Mouse (Mus musculus) stomach, postnatal 0 days (tissue): ENCODE measurements around the gene Fxr2. TPM values are rescaled to one million over a fixed set of nuclear protein-coding genes. Genes with fewer than 3 reads are reported as not detected.
A peak's percentile ranks its signal among the peaks of the same experiment; 100 is the strongest.

Experiments
- ATAC-seq: fragments of 200-750 bp; cut with Nextera tagmentation; 2 replicates; pipeline ENCODE4 v1.8.0; 2017; ENCODE audit not compliant: low FRiP score, low TSS enrichment
- DNase-seq: peaks from one replicate; pipeline ENCODE4 v3.0.0-alpha.2; 2016; ENCODE audit warnings: low spot score
- H3K27ac ChIP-seq: fragments of 300-500 bp; sonication (generic); replicated peaks from 2 replicates; pipeline ENCODE4 v1.5.1; 2014; ENCODE audit warnings: mild to moderate bottlenecking, control low read depth
- H3K27me3 ChIP-seq: fragments of 300-500 bp; sonication (generic); 2 replicates; pipeline ENCODE4 v1.6.1; 2014; ENCODE audit warnings: low read length; ENCODE audit not compliant: control insufficient read depth, insufficient read depth
- H3K36me3 ChIP-seq: fragments of 300-500 bp; sonication (generic); 2 replicates; pipeline ENCODE4 v1.6.1; 2014; ENCODE audit warnings: low read length, mixed read lengths; ENCODE audit not compliant: control insufficient read depth, insufficient read depth
- H3K4me1 ChIP-seq: fragments of 300-500 bp; sonication (generic); replicated peaks from 2 replicates; pipeline ENCODE4 v1.6.1; 2014; ENCODE audit warnings: antibody characterized with exemption; ENCODE audit not compliant: control insufficient read depth, insufficient read depth
- H3K4me2 ChIP-seq: fragments of 300-500 bp; sonication (generic); replicated peaks from 2 replicates; pipeline ENCODE4 v1.6.1; 2014; ENCODE audit warnings: low read depth, mild to moderate bottlenecking, control low read depth, moderate library complexity
- H3K4me3 ChIP-seq: fragments of 300-500 bp; sonication (generic); 2 replicates; pipeline ENCODE4 v1.5.1; 2014; ENCODE audit warnings: low read depth, low read length, control low read depth
- H3K9ac ChIP-seq: fragments of 300-500 bp; sonication (generic); 2 replicates; pipeline ENCODE4 v1.6.1; 2014; ENCODE audit warnings: mild to moderate bottlenecking, low read length, control low read depth, mixed read lengths
- H3K9me3 ChIP-seq: fragments of 300-500 bp; sonication (generic); 2 replicates; pipeline ENCODE4 v1.6.1; 2016; ENCODE audit warnings: low read length; ENCODE audit not compliant: control insufficient read depth
- CTCF ChIP-seq: IDR thresholded peaks from 2 replicates; pipeline ENCODE4 v1.5.1; 2016; ENCODE audit warnings: antibody characterized with exemption, low read depth, mild to moderate bottlenecking, moderate library complexity
- EP300 ChIP-seq: optimal IDR thresholded peaks from 2 replicates; pipeline ENCODE3; 2016; ENCODE audit warnings: antibody characterized with exemption
- whole genome bisulfite sequencing: fragments of 180-500 bp; shearing (Covaris S2); extraction: QIAGEN DNeasy Blood & Tissue Kit; methylation state at CpG from one replicate; pipeline ENCODE4 v1.1.7; 2014; 5-methylcytosine and 5-hydroxymethylcytosine counted together
- polyA plus RNA-seq: library from polyadenylated mRNA; unstranded; fragments of >200 nt; fragmentation: Nextera tagmentation; extraction: Ambion mirVana; gene quantifications from 2 replicates; pipeline ENCODE4 v1.2.1, GENCODE M21; 2015

The Fxr2 gene
- polyA plus RNA-seq, 1 experiment from 2014 or later, result 10.8 TPM

DNA sequence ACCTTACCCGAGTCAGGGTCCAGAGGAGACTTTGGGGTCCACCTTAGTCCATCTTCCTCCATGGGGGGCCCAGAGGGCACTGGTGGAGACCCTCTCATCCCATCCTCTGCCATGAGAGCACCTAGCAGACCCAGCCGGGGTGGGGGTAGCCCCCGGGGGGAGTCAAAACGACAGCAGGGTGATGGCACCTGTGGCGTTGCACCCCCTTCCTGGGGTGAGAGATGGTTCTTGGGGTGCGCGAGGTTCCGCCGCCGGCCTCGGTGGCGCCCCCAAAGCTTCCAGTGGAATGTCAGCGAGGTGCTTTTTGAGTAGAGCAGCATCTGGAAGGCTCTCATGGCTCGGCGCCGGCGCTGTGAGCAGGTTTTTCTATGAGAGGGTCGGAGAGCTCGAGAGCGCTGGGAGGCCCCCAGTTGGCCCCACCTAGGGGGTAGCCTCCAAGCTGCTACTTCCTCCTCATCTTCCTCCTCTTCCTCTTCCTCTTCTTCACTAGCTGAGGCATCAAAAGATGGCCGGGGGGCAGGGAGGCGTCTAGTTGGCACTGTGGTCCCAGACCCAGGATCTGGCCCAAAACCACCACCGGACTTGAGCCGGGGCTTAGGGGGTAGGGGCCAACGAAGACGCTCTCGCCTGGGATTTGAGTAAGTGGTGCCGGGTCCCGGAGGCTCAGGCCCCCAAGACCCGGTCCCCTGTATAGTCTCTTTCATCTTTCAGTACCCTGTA, 47.5 kb downstream of the Fxr2 start:
- H3K36me3 ChIP-seq, result peaks cover 11% of the 10 kb centered on the region; the same call in 1 of the 2 replicates
- H3K4me3 ChIP-seq, result no peak overlapping the region
- TF ChIP-seq CTCF (no peak), EP300 (no peak)
- DNase-seq (no peak), ATAC-seq (no peak)
- WGBS, result 92% methylated on average over 30 of the region's 30 CpGs
- H3K9me3 ChIP-seq, result no peaks in the 10 kb centered on the region
- H3K9ac ChIP-seq, result 0 out of 2 replicates have a peak overlapping the region, but pooled peaks have one; percentile 4
- H3K4me1 ChIP-seq, result peaks cover 6% of the 10 kb centered on the region
- H3K27me3 ChIP-seq, result no peaks in the 10 kb centered on the region
- no peak overlapping the region for H3K27ac ChIP-seq
- H3K4me2 ChIP-seq, result peak overlapping the region; percentile 67

DNA sequence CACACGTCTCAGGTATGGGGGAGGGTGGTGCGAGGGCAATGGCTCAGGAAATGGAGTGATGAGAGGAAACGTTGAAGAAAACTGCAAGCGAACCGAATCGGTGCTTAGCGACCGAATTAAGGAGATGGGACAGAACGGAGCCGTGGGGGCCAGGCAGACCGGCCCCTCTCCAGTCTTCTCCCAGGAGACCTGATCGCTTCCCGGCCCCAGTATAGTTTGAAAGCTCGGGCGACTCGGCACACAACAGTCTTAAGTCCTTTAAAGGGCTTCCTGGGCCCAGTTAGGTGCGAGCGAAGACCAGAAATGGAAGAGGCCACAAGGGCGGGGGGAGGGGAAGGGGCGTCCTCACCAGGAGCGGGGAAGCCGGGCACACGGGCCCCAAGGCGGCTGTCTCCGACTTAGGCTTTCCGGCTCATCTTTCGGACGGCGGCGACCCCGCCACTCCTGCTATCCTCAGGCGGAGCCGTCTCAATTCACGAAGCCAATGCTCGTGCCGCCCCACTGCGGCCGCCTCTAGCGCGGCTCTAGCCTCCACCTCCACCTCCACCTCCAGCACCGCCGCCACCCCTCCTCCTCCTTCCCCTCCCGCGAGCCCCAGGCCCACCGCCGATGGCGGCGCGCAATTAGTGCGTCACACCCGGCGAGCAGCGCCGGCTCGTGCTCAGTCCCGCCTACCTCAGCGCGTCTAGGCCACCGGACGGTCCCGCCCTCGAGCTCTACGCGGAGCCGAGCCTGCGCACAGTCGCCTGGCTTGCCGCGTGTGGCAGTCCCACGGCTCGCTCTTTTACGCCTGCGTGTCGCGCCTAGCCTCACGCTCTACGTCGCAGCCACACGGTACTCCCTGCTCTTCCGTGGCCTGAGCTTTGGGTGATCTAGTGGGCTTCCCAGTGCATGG, 48.8 kb downstream of the Fxr2 start, which contains the start of gene Senp3:
Gene Senp3 (minus strand): TSS at position 771 of the 895 bp plus-strand sequence.
- peak within 1 kb of the TSS; percentile 82 for H3K4me3 ChIP-seq
- peaks cover 12% of the 10 kb centered on the region for H3K4me1 ChIP-seq
- under 1% methylated on average over 77 of the region's 80 CpGs for WGBS
- peak; percentile 98 for DNase-seq
- peak within 1 kb of the TSS; percentile 90 for H3K27ac ChIP-seq
- peaks cover 4% of the 10 kb centered on the region; the same call in 1 of the 2 replicates for H3K36me3 ChIP-seq
- no peaks in the 10 kb centered on the region for H3K27me3 ChIP-seq
- peak; percentile 16; the same call in 1 of the 2 replicates for TF ChIP-seq CTCF
- TF ChIP-seq EP300, result no peak
- peak within 1 kb of the TSS; percentile 67 for H3K4me2 ChIP-seq
- H3K9ac ChIP-seq, result peak within 1 kb of the TSS; percentile 85
- ATAC-seq, result peak; percentile 94
- no peaks in the 10 kb centered on the region for H3K9me3 ChIP-seq

GRCm38 (mm10) chr11:69682209-69682839, 49.5 kb downstream of the Fxr2 start:
- H3K4me1 ChIP-seq, result peaks cover 12% of the 10 kb centered on the region

DNA sequence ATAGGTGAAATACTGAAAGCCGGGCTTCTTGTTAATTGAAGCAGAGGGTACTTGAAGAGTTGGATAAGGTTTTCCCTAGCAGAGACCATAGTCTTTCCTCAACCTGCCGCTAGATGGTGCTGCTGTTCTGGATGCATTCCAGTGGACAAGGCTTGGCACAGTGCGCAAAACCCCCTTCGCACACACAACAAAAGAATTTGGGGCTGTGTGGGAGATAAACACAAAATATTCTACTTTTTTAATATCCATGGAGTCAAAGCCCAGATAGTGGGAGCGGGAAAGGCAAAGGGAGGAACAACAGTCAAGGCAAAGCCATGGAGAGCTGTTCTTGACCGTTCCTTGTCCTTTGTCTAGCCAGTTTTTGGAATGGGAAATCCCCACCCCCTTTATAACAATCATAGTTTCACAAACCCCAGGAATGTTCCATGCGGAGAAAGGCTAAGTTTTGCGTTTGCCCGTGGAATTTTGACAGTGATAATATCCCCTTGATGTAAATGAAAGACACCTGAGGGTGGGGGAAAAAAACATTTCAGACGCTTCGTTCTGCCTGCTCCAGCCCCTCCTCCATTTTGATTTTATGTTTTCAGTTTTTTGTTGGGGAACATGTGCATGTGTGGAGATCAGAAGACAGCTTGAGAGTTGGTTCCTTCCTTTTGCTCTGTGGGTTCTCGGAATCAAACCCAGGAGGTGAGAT, 50.2 kb downstream of the Fxr2 start:
- Histone ChIP-seq H3K27me3 (no peaks in the 10 kb centered on the region), H3K9ac (0 out of 2 replicates have a peak overlapping the region, but pooled peaks have one; percentile 28), H3K4me1 (peaks cover 12% of the 10 kb centered on the region), H3K4me3 (peak overlapping the region; percentile 17; the same call in 1 of the 2 replicates), H3K4me2 (peak overlapping the region; percentile 67), H3K27ac (peak overlapping the region; percentile 90), H3K36me3 (0 out of 2 replicates have a peak, but pooled peaks cover 2% of the 10 kb centered on the region), H3K9me3 (no peaks in the 10 kb centered on the region)
- DNase-seq, result peak; percentile 89
- TF ChIP-seq CTCF (peak; percentile 96), EP300 (no peak)
- WGBS, result 8% methylated on average over 12 of the region's 12 CpGs
- peak; percentile 13; the same call in 1 of the 2 replicates for ATAC-seq

More at GRCm38 (mm10) chr11:69682209-69682839, 49.5 kb downstream of the Fxr2 start:
- no peaks in the 10 kb centered on the region for H3K27me3 ChIP-seq
- TF ChIP-seq CTCF (no peak), EP300 (no peak)
- peak overlapping the region; percentile 82 for H3K4me3 ChIP-seq
- peak overlapping the region; percentile 61 for H3K9ac ChIP-seq
- ATAC-seq (no peak; the same call in 1 of the 2 replicates), DNase-seq (peak; percentile 34)
- no peaks in the 10 kb centered on the region for H3K9me3 ChIP-seq
- peak overlapping the region; percentile 90 for H3K27ac ChIP-seq
- WGBS, result 18% methylated on average over 24 of the region's 24 CpGs
- H3K4me2 ChIP-seq, result peak overlapping the region; percentile 67
- H3K36me3 ChIP-seq, result 0 out of 2 replicates have a peak, but pooled peaks cover 2% of the 10 kb centered on the region

- Histone ChIP-seq H3K27me3 (no peaks in the 10 kb centered on the region), H3K9me3 (no peaks in the 10 kb centered on the region), H3K27ac (peak overlapping the region; percentile 49; the same call in 1 of the 2 replicates), H3K9ac (no peak overlapping the region), H3K4me3 (no peak overlapping the region), H3K4me1 (peaks cover 12% of the 10 kb centered on the region), H3K4me2 (no peak overlapping the region), H3K36me3 (no peaks in the 10 kb centered on the region)
- 73% methylated on average over 7 of the region's 7 CpGs for WGBS
- ATAC-seq, result no peak
- DNase-seq, result no peak
- TF ChIP-seq CTCF (no peak), EP300 (no peak)
Measured at GRCm38 (mm10) chr11:69683576-69683975, 50.8 kb downstream of the Fxr2 start.
